Mouse (Mus musculus) layer of hippocampus, postnatal 14 days (tissue): Measurements from ENCODE around the gene Pigk. TPM values are rescaled to one million over a fixed set of nuclear protein-coding genes. Genes with fewer than 3 reads are reported as not detected.
A peak's percentile ranks its signal among the peaks of the same experiment; 100 is the strongest.

Source experiments
- DNase-seq, 2 experiments: peaks; one replicate each; pipeline ENCODE4 v3.0.0; 2021 to 2022; ENCODE audit warnings: low spot score in 2 of 2, mixed read lengths in 1 of 2
- total RNA-seq, 2 experiments: library from RNA; stranded (reverse); gene quantifications; 2 replicates each; pipeline ENCODE4 v1.2.3; 2021

The Pigk gene
- total RNA-seq, 2 experiments from 2014 or later = 46.6 to 47.2 TPM

DNA sequence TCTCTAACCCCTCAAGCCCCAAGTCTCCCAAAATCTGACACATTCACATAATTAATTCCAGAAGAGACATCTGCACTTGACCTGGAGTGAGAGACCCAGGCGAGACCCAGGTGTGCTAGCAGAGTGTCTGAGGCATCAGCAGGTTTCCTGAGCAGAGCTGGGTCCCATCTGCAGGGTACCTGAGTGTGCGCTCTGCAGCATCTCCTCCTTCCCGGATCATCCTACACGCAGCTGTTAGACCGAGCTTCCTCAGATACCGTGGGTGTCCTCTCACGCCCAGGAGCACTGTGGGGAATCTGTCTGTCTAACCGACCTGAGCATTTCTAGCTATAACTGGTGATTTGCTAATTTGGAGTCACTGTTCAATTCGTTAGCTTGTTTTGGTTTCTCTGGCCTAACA is 10.5 kb downstream of the Pigk start:
- DNase-seq = no peak

DNA sequence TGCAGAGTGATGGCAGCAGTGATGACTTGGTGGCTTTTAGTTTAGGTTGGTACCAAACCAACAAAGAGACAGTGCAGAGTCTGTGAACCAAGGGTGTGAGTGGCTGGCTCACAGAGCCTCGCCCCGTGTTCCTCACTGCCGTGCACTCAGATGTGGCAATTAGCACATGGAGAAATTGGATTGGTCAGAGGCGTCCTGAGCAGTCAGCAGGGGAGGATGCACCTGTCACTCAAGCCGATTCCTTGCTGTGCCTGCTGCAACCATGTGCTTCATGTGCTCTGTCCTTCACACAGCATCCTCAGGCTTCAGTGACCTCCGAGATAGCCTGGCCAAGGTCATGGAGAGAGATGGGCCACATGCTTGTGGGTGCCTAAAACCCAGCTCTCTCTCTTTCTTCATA is 14.3 kb downstream of the Pigk start:
- DNase-seq = no peak

DNA sequence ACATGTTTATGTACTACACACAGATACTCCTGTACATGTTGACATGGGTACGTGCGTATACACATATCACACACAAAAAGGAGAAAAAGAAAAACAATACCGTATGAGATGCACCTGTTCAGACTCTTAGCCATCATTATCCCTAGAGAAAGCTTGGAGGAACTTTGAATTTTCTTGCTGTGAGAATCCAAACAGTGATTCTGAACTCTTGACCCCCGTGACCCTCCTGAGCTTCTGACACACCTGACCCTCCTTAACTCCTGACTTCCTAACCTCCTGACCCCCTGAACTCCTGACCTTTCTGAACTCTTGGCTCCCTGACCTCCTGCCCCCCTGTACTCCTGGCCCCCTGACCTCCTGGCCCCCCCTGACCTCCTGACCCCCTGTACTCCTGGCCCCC is 19.1 kb downstream of the Pigk start:
- DNase-seq = no peak

DNA sequence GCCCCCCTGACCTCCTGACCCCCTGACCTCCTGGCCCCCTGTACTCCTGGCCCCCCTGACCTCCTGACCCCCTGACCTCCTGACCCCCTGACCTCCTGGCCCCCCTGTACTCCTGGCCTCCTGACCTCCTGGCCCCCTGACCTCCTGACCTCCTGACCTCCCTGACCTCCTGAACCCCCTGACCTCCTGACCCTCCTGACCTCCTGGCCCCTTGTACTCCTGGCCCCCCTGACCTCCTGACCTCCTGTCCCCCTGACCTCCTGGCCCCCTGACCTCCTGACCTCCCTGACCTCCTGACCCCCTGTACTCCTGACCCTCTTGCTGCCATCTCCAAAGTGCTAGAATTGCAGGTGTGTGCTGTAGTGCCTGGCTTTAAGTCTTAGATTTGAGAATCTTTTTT is 19.6 kb downstream of the Pigk start:
- no peak for DNase-seq

DNA sequence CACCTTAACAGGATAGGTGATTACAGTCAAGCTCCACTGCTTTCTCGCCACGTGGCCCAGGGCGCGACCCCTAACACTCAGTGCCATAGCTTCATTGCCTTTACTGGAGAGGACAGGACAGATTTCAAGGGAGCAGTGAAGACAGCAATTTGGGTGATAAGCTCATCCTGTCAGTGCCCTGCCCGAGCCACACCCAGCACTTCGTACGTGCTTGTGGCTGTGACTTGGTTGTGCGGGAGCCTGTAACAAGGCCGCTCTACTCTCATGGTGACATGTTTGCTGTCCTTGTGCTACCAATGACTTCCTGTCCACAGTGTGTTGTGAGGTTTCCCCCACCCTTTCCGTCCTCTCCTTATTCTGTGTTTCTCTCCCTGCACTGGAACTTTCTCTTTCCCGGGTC is 20.2 kb downstream of the Pigk start:
- no peak for DNase-seq

DNA sequence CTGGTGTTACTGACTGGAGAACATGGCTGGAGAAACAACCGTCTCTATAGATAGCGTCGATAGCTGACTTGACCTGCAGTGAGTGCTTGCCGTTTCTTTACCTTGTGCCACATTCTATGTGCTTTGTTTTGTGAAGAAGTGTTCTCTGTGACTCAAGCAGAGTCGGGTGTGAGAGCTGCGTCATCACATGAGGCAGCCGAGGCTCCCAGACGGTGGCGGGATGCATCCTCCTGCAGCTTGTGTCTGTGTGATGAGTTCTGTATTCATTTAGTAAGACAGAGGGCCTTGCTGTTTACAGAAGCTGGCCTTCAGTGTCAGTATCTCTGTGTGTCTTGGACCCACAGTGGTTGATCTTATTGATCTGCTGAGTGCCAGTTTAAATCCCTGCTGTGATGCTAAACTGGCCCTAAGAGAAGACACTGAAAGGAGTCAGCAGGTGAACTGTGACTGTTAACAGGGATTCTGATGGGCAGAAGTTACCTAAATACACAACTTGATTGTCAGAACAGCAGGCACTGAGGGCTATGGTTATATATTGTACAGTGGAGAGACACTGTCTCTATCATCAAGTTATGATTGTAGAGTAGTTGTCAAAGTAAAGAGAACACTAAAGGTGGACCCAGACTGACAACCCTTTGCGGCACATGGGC is 21.8 kb downstream of the Pigk start:
- DNase-seq = no peak

DNA sequence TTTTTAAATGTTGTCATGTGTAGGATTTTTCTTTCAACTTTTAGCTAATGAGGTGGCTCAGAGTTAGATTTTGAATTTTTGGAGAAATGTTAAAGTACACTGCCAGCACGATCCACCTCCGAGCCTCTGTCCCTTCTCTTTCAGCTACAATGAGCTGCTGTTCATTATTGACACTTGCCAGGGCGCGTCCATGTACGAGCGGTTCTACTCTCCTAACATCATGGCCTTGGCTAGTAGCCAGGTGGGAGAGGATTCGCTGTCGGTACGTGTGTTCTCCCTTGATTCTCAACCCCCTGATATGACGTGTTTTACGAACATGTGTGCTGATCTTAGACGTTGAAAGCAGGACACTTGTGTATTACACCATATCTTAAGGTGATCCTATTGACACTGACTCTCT is 30.4 kb downstream of the Pigk start:
- no peak for DNase-seq

DNA sequence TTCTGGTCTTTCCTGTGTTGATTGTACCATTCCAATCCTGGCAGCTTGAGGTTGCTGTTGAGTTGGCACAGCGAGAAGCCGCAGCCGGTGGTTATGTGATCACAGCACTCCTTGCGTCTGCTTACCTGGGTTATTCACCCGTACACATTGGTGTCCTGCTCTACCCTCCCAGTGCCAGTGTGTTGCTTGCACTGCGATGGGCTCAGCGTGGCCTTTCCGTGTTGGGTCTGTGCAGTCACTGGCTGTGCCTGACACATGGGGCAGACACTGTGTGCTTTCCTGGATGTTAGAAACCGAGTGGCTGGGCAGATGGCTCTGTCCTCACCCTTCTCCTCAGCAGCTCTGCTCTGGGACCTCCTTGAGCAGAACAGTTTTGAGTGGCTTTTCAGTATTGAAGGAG is 31.7 kb downstream of the Pigk start:
- DNase-seq = no peak

DNA sequence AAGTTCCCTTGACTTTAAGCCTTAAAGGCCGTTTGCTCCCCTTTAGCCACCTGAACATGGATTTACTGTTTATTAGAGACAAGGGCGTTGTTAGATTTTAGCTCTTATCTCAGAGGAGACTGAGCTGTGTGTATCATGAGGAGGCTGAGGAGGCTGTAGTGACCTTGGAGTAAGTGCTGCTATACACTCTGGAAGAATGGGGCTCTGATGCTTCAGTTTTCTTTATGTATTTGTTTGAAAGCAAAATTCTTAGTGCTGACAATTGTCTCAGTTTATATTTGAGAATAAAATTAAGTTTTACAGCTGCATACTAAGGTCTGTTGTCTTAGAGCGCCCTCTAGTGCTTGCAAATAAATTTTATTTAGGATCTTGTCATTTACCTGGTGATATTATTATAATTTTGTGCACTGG is 35.6 kb downstream of the Pigk start:
- peak in 1 of 2 experiments; percentile 73 for DNase-seq

DNA sequence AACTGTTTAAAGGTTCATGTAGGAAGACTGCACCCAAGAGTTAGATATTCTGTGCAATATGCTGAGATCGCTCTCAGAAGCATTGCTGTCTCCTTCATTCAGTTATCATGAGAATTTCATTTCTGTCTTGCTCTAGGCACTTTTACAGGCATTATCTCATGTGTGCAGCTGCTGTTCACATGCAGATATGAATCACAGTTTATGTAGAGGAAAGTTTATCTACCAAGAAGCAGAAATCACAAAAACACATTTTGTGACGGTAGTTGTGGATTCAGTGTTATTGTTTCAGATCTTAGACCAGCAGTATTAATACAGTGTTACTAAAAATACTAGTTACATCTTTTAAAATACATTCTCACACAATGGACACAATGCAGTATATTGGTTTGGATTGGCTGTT is 36.0 kb downstream of the Pigk start:
- no peak for DNase-seq

DNA sequence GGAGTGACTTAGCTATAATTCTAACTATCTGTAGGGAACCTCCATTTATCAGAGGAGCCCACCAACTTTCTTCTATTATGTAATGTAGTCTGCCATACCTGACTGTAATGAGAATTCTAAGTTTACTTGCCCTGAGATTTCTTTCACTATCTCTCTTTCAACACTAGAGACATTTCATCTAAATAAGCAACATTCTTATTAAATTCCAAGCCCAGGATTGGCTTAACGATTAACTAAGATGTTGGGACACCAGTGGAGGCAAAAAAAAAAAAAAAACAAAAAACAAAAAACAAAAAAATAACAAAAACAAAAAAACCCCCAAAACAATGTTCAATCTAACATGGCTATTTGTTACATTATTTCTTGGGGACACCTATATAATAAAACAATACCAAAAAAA is 39.0 kb downstream of the Pigk start:
- DNase-seq = no peak

DNA sequence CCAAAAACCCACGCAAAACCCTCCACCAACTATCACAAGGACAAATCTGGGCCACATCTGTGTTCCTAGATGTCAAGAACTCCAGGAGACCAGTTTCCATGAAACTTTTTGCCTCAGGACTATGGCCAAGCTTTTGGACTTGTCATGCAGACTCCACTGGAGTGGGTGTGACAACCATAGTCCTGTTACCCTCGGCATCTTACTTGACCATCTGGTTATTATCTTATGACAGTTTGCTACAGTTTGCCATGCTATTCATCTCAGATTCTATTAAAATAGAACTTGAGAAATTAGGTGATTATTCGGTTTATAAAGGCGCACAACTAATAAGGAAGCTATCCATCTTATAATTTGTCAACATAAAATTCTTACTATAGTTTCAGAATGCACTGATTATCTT is 39.4 kb downstream of the Pigk start:
- DNase-seq = no peak

DNA sequence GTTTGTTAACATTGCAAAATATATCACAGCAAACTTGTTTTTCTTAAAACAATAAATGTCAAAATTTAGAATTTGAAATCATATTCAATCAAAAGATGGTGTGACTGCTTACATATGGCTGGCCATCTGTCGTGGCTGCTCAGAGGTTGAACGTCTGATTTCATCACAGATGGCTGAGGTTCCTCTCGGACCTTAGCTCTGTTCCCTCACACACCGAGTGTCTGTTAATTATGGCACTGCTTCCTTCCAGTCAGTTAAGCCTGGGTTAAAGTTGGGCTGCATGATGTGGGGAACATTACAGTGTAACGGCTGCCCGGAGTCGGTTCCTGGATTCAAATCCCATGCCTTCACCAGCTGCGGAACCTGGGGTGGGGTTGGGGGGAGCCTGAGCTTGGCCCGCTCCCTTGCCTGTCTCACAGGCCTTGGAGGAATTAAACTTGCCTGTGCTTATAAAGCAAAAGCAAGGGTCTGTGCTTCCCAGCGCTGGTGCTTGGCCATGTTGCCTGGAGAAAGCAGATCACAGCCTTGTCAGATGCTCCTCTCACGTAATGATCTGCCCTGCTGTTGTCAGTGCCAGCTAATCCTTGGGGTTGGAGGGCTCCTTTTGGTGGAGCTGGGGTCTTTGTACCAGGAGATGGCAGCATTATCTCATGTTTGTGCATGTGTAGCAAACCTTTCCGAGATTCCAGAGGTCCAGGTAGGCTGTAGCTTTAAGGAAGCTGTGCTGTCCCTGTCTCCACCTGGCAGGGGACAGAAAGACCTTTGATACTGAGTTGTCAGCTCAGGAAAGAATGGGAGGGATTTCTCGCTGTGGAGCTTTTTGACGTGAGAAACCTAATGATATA is 40.2 kb downstream of the Pigk start:
- no peak for DNase-seq

DNA sequence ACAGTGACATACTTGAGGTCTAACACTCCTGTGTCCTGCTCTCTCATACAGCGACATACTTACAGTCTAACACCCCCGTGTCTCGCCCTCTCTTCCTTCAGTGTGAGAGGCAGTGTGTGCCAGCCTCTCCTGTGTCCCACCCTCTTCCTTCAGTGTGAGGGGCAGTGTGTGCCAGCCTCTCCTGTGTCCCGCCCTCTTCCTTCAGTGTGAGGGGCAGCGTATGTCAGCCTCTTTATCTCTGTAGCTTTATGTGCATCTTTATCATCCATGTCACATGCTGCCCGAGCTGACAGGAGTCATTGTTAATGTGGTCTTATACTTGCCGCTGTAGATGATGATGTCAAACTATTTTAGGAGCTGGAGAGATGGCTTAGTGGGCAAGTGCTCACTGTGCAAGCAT is 41.6 kb downstream of the Pigk start:
- no peak for DNase-seq

DNA sequence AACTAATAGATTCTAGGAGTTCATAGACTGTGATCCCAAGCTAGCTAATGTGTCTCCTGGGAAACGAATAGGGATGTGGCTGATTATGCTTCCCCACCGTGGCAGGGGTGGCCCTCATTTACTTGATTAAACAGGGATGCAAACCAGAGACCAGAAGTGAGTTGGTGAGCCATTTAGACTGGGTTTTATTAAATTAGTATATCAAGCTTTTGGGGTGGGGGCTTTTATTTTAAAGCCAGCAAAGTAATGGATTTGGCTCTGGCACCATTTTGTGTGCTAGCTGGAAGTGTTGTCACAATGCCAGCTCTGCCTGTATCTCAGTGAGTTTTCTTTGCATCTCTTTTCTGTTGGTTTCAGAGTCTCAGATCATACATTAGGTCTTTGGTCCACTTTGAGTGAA is 43.0 kb downstream of the Pigk start:
- DNase-seq = no peak

DNA sequence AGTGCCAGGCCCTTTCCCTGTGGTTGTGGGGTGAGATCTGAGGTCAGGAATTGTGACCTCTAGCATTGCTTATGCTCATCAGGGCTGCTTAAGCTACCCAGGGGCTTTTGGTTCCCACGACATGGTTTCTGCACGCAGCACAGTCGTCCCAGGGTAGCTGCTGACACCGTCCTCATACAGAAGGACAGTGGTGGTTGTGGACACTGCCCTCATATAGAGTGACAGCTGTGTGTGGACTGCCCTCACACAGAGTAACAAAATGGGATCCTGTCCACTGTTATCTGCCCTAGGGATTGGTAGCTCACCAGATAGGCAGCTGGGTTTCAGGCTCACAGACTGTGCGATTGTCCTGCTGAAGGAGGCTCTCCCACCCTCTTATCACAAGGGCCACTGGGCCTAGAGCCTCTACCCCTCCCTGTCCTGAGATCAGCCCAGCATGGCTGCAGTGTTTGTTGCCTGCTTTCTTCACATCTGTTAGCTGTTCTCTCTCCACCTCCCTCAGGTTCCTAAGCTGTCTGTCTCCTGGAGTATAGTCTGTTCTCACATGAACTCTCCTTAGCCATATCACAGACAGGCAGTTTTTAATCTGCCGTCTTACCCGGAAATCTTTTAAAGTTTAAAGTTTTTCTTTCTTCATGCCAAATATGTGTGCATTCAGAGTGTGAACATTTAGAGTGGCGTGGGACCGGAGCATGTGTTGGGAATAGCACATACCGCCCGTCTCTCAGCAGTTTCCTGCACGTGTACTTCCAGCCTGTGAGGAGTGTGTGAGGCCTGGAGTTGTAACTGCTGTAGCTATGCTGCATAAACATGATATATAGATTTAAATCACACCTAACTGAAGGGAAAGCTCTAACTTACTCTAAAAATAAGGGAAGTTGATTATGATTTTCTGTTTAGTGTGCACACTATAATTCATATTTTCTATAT is 43.8 kb downstream of the Pigk start:
- DNase-seq = no peak

DNA sequence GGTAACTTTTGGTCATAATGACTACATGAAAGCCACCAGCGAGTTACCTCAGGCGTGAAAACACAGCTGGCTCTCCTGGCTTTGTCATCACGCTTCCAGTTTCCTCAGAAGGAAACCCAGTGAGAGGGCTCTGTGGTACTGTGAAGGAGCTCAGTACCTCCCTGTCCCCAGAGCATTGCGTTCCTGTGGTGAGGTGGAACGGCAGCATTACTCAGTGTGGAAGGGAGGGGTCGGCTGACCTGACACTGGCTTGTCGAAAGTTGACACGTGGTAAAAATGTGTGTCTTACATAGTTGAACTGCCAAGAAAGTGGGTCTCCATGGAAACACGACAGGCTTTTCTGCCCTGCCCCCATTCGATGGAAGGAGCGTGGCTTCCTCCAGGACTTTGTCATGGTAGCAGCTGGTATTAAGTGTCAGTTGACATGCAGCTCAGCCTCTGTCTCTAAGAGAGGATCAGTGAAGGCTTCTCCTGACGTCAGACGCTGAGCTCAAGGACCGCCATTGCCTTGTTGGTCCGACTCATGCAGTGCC is 44.7 kb downstream of the Pigk start:
- DNase-seq = no peak

DNA sequence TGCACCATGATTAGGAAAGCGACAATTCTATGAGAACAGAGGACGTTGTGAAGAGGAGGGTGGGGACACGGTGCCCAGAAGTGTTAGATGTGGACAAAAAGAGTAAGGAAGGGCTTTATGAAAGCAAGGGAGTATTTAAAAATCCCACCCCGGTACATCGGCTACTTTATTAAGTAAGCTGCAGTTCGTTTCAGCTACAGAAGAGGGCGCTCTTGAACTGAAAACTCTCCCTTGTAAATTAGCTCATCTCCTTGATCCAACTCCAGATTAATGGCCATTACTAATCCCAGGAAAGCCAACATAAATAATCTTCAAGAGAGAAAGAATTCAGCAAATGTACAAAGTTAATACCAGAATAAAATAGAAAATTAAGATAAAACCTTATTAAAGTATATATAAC is 47.2 kb downstream of the Pigk start:
- peak; percentile 67 to 74 for DNase-seq

DNA sequence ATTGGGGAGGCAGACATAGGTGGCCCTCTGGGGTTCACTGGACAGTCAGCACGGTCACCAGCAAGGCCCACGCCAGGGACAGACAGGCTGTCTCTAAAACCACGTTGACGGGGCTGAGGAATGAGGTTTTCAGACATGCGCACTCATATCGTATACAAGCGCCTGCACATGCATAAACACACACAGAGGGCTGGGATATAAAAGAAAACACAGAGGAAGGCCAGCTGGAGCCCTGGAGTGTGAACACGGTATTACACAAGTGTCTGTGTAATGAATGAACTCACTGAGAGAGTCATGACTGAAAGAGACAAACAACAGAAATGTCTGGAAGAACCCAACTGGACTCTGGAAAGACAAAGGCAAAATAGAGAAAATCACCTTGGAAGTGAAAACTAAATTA is 47.8 kb downstream of the Pigk start:
- no peak for DNase-seq

DNA sequence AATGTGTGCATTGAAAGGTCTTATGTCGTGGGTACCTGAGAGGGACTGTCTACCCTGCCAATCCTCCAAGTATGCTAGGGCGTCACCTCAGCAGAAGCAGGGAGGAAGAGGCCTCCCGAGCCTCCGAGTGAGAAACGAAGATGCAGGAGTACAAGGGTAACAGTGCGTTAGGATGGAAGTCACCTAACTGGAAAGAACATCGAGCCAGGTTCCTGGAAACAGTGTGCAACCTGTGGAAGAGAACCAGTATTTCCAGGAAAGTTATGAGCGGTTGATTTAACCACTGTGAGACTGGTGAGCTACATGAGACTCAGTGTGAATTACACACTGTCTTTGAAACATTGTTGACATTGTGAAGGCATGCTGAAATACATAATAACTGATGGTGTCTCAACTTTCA is 48.4 kb downstream of the Pigk start:
- no peak for DNase-seq

DNA sequence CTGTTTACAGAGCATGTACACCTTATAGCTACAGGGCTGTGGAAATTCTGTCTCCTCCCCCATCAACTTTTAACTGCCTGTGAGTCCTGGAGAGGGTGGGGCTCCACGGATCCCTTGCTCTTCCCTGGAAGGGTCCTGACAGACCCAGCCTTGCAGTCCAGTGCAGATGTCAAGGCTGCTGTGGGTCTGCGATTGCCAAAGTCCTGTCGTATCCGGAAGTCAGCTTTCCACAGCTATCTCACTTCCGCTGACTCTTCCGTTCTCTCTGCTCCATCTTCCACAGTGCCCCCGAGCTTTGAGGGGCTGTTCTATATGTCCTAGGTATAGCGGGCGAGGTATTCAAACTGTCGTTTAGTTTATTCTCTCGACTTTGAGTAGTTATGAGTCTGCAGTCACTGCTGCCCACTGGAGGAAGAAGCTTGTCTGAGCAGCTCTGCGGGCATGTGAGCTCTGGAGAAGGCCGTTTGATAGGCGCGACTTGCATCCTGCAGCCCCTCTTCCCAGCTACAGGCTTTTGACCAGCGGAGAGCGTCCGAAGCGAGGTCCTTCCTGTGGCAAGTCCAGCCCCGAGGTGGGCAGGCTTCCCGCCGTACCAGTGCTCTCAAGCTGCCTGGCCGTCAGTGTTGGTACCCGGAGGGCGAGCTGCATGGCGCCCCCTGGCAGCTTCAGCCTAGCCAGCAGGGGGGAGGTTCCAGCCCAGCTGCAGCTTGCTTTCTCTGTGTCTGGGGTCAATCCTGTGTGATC is 49.4 kb downstream of the Pigk start:
- DNase-seq = no peak
